Mouse (Mus musculus) forebrain, embryonic 13.5 days (tissue): ENCODE data around the gene Lrrc18. TPM values are rescaled to one million over a fixed set of nuclear protein-coding genes. Genes with fewer than 3 reads are reported as not detected.

Experiments used
- ATAC-seq: fragments of 200-750 bp; cut with Nextera tagmentation; 2 replicates; pipeline ENCODE4 v1.8.0; 2017
- H3K27ac ChIP-seq: fragments of 300-500 bp; sonication (generic); 2 replicates; pipeline ENCODE4 v1.5.1; 2015; ENCODE audit warnings: inconsistent platforms, mild to moderate bottlenecking, moderate library complexity
- H3K27me3 ChIP-seq: fragments of 300-500 bp; sonication (generic); 2 replicates; pipeline ENCODE4 v1.6.1; 2015; ENCODE audit warnings: mild to moderate bottlenecking, inconsistent platforms
- H3K36me3 ChIP-seq: fragments of 300-500 bp; sonication (generic); 2 replicates; pipeline ENCODE4 v1.6.1; 2015; ENCODE audit warnings: mild to moderate bottlenecking, inconsistent platforms; ENCODE audit not compliant: poor library complexity, severe bottlenecking
- H3K4me1 ChIP-seq: fragments of 300-500 bp; sonication (generic); 2 replicates; pipeline ENCODE4 v1.6.1; 2015; ENCODE audit warnings: inconsistent platforms
- H3K4me2 ChIP-seq: fragments of 300-500 bp; sonication (generic); 2 replicates; pipeline ENCODE4 v1.6.1; 2015; ENCODE audit warnings: inconsistent platforms, mild to moderate bottlenecking, moderate library complexity
- H3K4me3 ChIP-seq: fragments of 300-500 bp; sonication (generic); 2 replicates; pipeline ENCODE4 v1.5.1; 2015; ENCODE audit warnings: mild to moderate bottlenecking, inconsistent platforms
- H3K9ac ChIP-seq: fragments of 300-500 bp; sonication (generic); 2 replicates; pipeline ENCODE4 v1.6.1; 2015; ENCODE audit warnings: mild to moderate bottlenecking, inconsistent platforms
- H3K9me3 ChIP-seq: fragments of 300-500 bp; sonication (generic); replicated peaks from 2 replicates; pipeline ENCODE4 v1.6.1; 2016; ENCODE audit warnings: inconsistent platforms
- WGBS: fragments of 180-500 bp; shearing (Covaris S2); methylation state at CpG from one replicate; pipeline ENCODE4 v1.1.7; 2015; 5-methylcytosine and 5-hydroxymethylcytosine counted together
- polyA plus RNA-seq: library from polyadenylated mRNA; unstranded; fragments of >200 nt; fragmentation: Nextera tagmentation; extraction: Ambion mirVana; gene quantifications from 2 replicates; pipeline ENCODE4 v1.2.1, GENCODE M21; 2015

Lrrc18 gene
- polyA plus RNA-seq, result 0.25 TPM in 1 of 2 replicates, not detected in the other

DNA sequence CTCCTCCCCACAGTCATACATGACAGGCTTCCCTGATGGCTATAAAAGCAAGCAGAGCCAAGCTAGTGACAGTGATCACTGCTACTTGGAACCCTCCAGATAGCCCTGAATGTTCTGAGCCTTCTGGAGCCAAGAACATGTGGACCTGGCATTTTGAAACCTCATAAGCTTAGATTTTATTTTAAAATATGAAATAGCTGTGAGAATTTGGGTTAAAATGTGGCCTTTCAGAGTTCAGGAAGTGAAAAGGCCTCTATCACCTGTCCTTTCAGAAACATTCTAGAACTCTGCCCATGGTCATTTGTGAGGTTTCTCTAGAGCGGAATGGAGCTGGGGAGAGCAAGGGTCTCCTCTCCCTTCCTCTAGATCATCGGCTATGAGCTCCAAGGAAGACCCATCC is at the start of gene Lrrc18:
Lrrc18 (plus strand) TSS at position 301 of the 400 bp plus-strand sequence.
- no peaks in the 10 kb centered on the region for H3K36me3 ChIP-seq
- no peaks in the 10 kb centered on the region for H3K9me3 ChIP-seq
- H3K9ac ChIP-seq, result no peak within 1 kb of the TSS
- no peak for ATAC-seq
- WGBS, result 91% methylated on average over 2 of the region's 2 CpGs
- H3K27ac ChIP-seq, result no peak within 1 kb of the TSS
- H3K4me2 ChIP-seq, result no peak within 1 kb of the TSS
- H3K4me3 ChIP-seq, result no peak within 1 kb of the TSS
- peaks cover 12% of the 10 kb centered on the region for H3K4me1 ChIP-seq
- H3K27me3 ChIP-seq, result no peaks in the 10 kb centered on the region

DNA sequence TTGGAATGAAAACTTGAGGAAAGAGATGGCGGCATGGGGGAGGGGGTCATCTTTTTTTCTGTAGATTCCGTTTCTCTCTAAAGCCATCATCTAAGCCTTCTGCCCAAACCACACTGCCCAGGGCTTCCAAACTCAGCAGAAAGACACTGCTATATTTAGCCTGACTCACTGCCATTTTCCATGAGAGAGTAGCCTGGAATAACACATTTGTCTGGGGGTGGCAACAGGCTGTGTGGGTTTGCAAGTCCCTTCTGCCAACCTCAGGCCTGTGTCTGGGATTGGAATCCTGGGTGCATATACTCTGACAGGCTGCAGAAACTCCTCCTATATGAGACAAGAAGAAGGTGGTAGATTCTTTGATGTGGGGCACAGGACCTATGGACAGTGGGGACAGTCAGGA is 43.7 kb upstream of the Lrrc18 start:
- H3K27me3 ChIP-seq, result no peaks in the 10 kb centered on the region
- no peak overlapping the region for H3K4me2 ChIP-seq
- H3K4me1 ChIP-seq, result peaks cover 17% of the 10 kb centered on the region
- H3K9me3 ChIP-seq, result no peaks in the 10 kb centered on the region
- no peak for ATAC-seq
- no peak overlapping the region for H3K9ac ChIP-seq
- 98% methylated on average over 2 of the region's 2 CpGs for WGBS
- H3K27ac ChIP-seq, result no peak overlapping the region
- H3K36me3 ChIP-seq, result no peaks in the 10 kb centered on the region
- H3K4me3 ChIP-seq, result no peak overlapping the region

DNA sequence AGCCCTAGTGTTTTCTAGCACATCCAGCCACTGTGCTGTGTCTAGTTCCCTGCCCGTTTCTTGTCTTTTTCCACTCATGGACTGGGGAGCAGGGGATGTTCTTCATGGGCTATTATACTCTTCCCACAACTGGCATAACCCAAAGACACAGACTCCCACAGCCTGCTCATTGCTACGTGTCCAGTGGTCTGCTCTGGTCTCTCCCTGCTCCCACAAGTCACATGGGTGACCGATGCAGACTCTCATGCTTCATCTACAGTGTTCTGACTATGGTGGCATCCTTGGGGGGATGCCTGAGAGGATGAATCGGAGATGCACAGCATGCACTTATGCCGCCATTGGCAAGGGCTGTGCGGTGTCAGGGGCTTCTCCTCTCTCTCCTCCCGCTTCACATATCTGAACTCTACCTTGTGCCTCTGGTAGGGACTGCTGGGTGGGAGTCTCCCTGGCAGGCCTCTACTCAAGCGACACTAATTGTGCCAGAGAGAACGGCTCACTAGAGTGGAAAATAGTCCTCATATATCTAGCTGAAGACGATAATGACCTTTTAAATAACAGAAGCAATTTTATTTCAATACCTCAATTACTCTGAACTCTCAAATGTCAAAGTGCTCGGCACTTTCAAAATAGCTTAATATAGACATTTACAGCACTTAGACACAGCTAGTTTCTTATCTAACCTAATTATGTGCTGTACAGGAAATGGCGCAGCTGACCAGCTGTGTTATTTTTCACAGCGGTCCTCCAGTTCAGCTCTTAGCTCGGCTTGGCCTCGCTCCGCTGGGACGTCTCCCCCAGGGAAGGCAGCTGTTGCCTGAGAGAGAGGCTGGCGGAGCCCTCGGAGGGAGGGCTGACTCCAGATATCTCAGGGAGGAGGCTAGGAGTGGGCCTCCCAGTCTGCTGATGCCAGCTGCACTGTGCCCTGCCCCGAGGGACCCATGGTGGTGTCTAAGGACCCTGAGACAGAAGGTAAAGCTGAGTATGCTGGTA is 40.6 kb upstream of the Lrrc18 start:
- Histone ChIP-seq H3K36me3 (no peaks in the 10 kb centered on the region), H3K4me3 (no peak overlapping the region), H3K9ac (no peak overlapping the region), H3K9me3 (no peaks in the 10 kb centered on the region), H3K4me1 (peaks cover 23% of the 10 kb centered on the region), H3K4me2 (0 out of 2 replicates have a peak overlapping the region, but pooled peaks have one; percentile 30), H3K27me3 (no peaks in the 10 kb centered on the region), H3K27ac (peak overlapping the region; percentile 54)
- whole genome bisulfite sequencing, result 47% methylated on average over 20 of the region's 20 CpGs
- peak; percentile 84 for ATAC-seq

DNA sequence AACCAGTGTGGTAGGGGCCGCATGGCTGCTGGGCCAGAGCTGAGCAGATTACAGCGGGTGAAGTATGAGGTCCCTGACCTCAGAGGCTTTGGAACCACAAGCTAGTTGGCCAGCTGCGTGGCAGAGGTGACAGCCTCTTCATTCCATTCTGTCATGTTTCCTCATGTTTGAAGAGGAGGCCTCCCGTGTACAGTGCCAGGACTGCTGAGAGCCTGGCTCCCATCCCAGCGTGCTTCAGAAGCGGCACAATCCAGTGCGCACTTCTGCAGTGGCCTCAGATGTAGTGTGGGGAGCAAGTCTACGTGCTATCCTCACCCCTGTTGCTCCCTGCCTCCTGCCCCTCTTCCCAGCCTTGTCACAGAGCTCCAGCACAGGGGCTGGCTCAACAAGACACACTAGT is 34.7 kb upstream of the Lrrc18 start:
- no peak for ATAC-seq
- no peak overlapping the region for H3K9ac ChIP-seq
- H3K4me3 ChIP-seq, result no peak overlapping the region
- no peaks in the 10 kb centered on the region for H3K27me3 ChIP-seq
- 67% methylated on average over 8 of the region's 8 CpGs for WGBS
- no peaks in the 10 kb centered on the region for H3K36me3 ChIP-seq
- peaks cover 11% of the 10 kb centered on the region for H3K4me1 ChIP-seq
- no peaks in the 10 kb centered on the region for H3K9me3 ChIP-seq
- no peak overlapping the region for H3K4me2 ChIP-seq
- H3K27ac ChIP-seq, result no peak overlapping the region

DNA sequence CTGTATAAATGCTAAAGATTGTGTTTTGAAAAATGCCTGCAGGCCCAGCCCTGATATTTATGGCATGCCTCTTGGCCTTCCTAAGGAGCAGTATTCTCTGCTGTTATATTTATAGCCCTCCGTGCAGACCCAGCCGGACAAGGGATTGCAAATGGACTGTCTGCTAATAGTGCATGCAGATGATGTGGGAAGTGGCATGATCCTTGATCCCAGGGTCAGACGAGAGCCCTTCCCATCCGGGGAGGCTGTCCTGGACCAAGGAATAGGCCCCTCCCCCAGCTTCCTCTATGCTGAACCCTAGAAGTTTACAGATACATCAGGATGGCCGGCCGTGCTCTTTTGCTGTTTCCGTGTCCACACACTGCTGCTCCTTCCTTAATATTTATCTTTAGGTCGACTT is 32.5 kb upstream of the Lrrc18 start:
- H3K4me2 ChIP-seq, result no peak overlapping the region
- no peaks in the 10 kb centered on the region for H3K36me3 ChIP-seq
- no peak overlapping the region for H3K27ac ChIP-seq
- H3K4me3 ChIP-seq, result no peak overlapping the region
- H3K9ac ChIP-seq, result no peak overlapping the region
- no peak for ATAC-seq
- H3K27me3 ChIP-seq, result no peaks in the 10 kb centered on the region
- H3K4me1 ChIP-seq, result peaks cover 9% of the 10 kb centered on the region; the same call in 1 of the 2 replicates
- 84% methylated on average over 8 of the region's 8 CpGs for WGBS
- H3K9me3 ChIP-seq, result no peaks in the 10 kb centered on the region

DNA sequence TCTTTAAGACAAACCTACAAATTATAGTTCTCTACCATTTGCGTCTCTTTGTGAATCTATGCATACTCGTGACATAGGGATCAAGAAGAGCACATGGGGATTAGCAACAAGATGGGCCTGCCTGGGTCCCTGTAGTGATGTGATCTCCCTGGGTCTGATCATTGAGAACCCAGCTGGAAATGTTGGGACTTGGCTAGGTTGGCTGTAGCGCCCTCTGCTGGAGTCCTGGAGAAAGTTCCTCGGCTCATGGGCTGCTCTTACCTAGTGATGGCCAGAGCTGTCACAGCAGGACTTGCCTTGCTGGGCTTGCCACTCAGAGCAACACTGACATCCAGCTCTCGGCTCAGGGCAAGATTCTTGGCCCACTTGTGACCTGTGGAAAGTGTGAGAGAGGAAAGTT is 30.7 kb upstream of the Lrrc18 start:
- WGBS, result 37% methylated on average over 5 of the region's 5 CpGs
- Histone ChIP-seq H3K36me3 (no peaks in the 10 kb centered on the region), H3K9me3 (no peaks in the 10 kb centered on the region), H3K4me2 (no peak overlapping the region), H3K27me3 (no peaks in the 10 kb centered on the region), H3K9ac (no peak overlapping the region), H3K27ac (no peak overlapping the region), H3K4me1 (peaks cover 4% of the 10 kb centered on the region; the same call in 1 of the 2 replicates), H3K4me3 (no peak overlapping the region)
- ATAC-seq, result no peak

DNA sequence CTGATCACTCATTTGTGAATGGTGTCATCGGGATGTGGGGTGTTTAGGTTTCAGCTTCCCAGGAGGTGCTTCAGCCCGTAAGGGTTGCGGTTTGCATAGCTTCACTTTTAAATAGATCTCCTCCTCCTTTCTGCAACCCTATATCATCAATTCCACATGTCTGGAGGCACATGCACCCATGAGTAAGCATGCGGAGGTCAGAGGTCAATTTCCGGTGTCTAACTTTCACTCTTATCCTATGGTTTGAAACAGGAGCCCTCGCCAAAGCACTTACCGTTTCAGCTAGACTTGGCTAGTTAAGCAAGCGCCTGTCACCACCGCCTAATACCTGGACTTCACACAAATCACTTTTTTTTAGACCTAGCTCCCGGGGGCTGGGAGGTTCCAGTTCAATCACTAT is 26.4 kb upstream of the Lrrc18 start:
- H3K9ac ChIP-seq, result no peak overlapping the region
- no peaks in the 10 kb centered on the region for H3K27me3 ChIP-seq
- no peak for ATAC-seq
- no peaks in the 10 kb centered on the region for H3K9me3 ChIP-seq
- H3K4me1 ChIP-seq, result no peaks in the 10 kb centered on the region
- 87% methylated on average over 10 of the region's 10 CpGs for WGBS
- no peak overlapping the region for H3K27ac ChIP-seq
- H3K4me2 ChIP-seq, result no peak overlapping the region
- no peaks in the 10 kb centered on the region for H3K36me3 ChIP-seq
- no peak overlapping the region for H3K4me3 ChIP-seq

DNA sequence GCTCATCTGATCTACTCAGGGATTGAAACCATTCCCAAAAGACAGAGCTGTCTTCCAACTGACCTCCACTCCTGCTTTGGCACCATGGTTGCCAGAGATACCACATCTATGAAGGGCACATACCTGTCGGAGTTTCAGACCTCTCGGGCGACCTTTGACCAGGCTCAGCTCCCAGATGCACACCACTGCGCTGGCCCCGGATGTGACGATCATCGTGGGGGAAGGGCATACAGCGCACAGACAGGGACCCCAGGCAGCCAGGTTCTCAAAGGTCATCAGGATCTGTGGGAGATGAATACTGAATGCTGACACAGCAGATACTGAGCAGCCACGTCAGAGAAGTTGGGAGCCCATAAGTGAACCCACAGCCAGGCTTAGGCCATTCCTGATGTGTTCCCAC is 20.5 kb upstream of the Lrrc18 start:
- ATAC-seq, result no peak
- H3K4me1 ChIP-seq, result no peaks in the 10 kb centered on the region
- no peak overlapping the region for H3K4me3 ChIP-seq
- no peak overlapping the region for H3K9ac ChIP-seq
- H3K27ac ChIP-seq, result no peak overlapping the region
- no peak overlapping the region for H3K4me2 ChIP-seq
- no peaks in the 10 kb centered on the region for H3K36me3 ChIP-seq
- no peaks in the 10 kb centered on the region for H3K9me3 ChIP-seq
- WGBS, result 82% methylated on average over 9 of the region's 9 CpGs
- H3K27me3 ChIP-seq, result no peaks in the 10 kb centered on the region

DNA sequence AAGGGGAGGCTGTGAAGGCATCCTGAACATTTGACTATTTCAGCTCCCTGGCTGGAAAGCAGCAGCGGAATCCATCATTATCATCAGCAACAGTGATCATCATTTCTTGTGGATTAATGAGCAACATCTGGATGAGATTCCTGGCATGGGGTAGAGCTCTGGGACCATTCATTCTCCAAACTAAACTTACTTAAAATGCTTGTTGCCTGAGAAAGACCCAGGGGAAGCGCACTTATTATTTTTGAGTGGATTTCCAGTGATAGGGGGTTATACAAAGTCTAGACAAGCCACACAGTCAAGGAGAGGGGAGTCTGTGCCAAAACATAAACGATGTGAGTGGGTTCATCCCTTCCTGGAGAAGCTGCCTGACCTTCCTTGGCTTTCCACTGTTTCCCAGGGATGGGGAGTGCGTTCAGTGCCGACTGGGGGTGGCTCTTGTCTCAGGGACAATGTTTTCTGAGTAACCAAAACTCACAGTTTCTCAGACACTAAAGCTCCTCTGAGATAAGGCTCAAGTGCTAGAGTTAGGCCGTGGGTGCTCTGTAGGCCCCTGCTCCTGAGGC is 6.9 kb upstream of the Lrrc18 start:
- Histone ChIP-seq H3K4me3 (no peak overlapping the region), H3K27ac (no peak overlapping the region), H3K36me3 (no peaks in the 10 kb centered on the region), H3K9me3 (no peaks in the 10 kb centered on the region), H3K27me3 (no peaks in the 10 kb centered on the region), H3K9ac (no peak overlapping the region), H3K4me1 (no peaks in the 10 kb centered on the region), H3K4me2 (no peak overlapping the region)
- ATAC-seq, result no peak
- WGBS, result 86% methylated on average over 6 of the region's 6 CpGs

DNA sequence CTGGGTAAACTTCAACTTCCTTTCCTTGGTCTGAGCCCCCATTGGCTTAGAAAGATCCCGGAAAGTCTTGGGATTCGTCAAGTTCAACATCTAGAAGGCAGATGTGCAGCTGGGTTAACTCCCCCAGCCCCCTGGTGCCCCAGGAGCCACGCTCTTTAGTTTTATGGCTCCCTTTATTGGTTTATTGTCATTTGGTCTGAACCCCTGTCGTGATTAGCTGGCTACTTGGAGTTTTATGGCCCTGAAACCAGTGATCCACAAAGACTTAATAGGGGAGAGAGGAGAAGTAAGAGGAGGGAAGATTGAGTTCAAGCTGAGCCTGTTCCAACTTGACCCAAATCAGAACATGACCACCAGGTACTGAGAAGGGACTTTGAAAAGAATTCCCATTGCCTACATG is 4.5 kb upstream of the Lrrc18 start:
- H3K36me3 ChIP-seq, result no peaks in the 10 kb centered on the region
- no peaks in the 10 kb centered on the region for H3K9me3 ChIP-seq
- H3K9ac ChIP-seq, result no peak overlapping the region
- WGBS, result 65% methylated on average over 4 of the region's 4 CpGs
- H3K27ac ChIP-seq, result no peak overlapping the region
- no peak overlapping the region for H3K4me3 ChIP-seq
- H3K4me1 ChIP-seq, result no peaks in the 10 kb centered on the region
- no peaks in the 10 kb centered on the region for H3K27me3 ChIP-seq
- no peak for ATAC-seq
- H3K4me2 ChIP-seq, result no peak overlapping the region

DNA sequence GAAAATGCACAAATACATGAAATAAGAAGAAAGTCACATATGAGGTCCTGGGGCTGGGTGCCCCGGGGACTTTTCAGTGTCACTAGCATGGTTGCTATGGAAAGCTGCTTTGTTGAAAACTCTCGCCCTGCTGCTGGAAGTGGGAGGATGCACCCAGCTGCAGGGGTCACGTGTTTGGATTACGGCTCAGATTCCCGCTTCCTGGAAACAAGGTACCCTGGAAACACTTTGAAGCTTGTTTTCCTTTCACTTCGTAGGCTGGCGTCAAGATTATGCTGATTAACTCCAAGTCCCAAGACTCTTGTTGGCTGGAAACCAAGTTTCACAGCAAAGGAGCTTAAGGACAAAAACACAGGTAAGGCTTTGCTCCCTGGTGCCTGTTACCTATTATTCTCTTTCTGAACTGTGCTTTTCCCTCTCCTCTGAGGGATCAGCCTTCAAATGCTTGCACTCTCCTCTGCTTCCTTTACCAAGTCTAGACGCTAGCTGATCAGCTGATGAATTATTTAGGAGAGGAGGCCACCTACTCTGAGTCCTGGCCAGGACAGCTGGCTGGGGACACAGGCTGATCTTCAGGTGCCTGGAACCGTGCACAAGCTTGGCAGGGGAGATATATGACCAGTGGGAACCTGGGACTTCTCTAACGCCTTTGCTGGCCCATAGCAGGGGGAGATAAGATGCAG is 3.9 kb downstream of the Lrrc18 start:
- Histone ChIP-seq H3K9ac (no peak overlapping the region), H3K4me2 (peak overlapping the region; percentile 36), H3K27me3 (no peaks in the 10 kb centered on the region), H3K4me3 (no peak overlapping the region), H3K27ac (no peak overlapping the region), H3K36me3 (no peaks in the 10 kb centered on the region), H3K4me1 (peaks cover 19% of the 10 kb centered on the region), H3K9me3 (no peaks in the 10 kb centered on the region)
- 6% methylated on average over 10 of the region's 10 CpGs for WGBS
- 0 out of 2 replicates have a peak, but pooled peaks have one; percentile 50 for ATAC-seq

DNA sequence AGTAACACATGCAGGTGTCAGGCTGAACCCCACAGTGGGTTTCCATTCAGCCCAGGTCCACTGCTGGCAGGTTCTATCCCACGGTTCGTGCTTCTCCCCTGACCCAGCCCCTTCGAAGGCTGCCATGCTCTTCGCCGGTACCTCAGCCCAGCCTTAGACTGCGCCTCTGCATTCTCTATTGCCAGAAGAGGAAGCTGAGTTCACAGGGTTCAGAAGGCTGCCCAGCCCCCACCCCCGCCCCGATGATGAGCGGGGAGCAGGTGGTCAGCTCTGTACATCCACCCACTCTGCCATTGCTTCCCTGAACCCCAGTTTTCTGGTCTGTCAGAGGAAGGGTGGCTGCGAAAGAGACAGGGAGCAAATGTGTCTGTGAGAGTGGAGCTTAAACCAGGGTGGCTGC is 8.3 kb downstream of the Lrrc18 start:
- 0 out of 2 replicates have a peak overlapping the region, but pooled peaks have one; percentile 14 for H3K27ac ChIP-seq
- ATAC-seq, result no peak
- WGBS, result 20% methylated on average over 10 of the region's 10 CpGs

More for the DNA sequence above, 8.3 kb downstream of the Lrrc18 start:
- H3K4me1 ChIP-seq, result peaks cover 23% of the 10 kb centered on the region
- no peaks in the 10 kb centered on the region for H3K27me3 ChIP-seq
- H3K4me2 ChIP-seq, result no peak overlapping the region
- H3K9me3 ChIP-seq, result no peaks in the 10 kb centered on the region
- H3K36me3 ChIP-seq, result no peaks in the 10 kb centered on the region
- no peak overlapping the region for H3K4me3 ChIP-seq
- H3K9ac ChIP-seq, result no peak overlapping the region
